Mouse (Mus musculus) embryonic fibroblast, embryonic 13.5 days (primary cell): ENCODE results near the gene Pla2g1b.
A peak's percentile ranks its signal among the peaks of the same experiment; 100 is the strongest.

Source experiments
- CTCF ChIP-seq: IDR thresholded peaks from 2 replicates; pipeline ENCODE4 v1.5.1; 2011; ENCODE audit warnings: mild to moderate bottlenecking, control low read depth, low read length, moderate library complexity, borderline replicate concordance; ENCODE audit not compliant: insufficient read depth
- POLR2A ChIP-seq: IDR thresholded peaks from 2 replicates; pipeline ENCODE4 v1.6.1; 2011; ENCODE audit warnings: low read depth, mild to moderate bottlenecking, control low read depth, low read length, moderate library complexity

GRCm38 (mm10) chr5:115492711-115493335 lies 26.8 kb downstream of the Pla2g1b start:
- peak; percentile 39; the same call in 1 of the 2 replicates for TF ChIP-seq POLR2A
- no peak for TF ChIP-seq CTCF
